Mouse (Mus musculus): ENCODE measurements around the gene Zdhhc19. TPM values are rescaled to one million over a fixed set of nuclear protein-coding genes. Genes with fewer than 3 reads are reported as not detected.

Zdhhc19 gene
- polyA plus RNA-seq, 1 experiment from 2014 or later: not detected

GRCm38 (mm10) chr16:32607562-32608343 is 111.7 kb downstream of the Zdhhc19 start:
- 70% methylated on average over 7 of the region's 7 CpGs for WGBS
- H3K4me1 ChIP-seq (ENCODE audit: control insufficient read depth, insufficient read depth, low read length): peaks cover 9% of the 10 kb centered on the region
- no peak overlapping the region for H3K4me3 ChIP-seq (ENCODE audit: low read depth, low read length)
- H3K9ac ChIP-seq (ENCODE audit: low read length): 0 out of 2 replicates have a peak overlapping the region, but pooled peaks have one; percentile 49
- peak overlapping the region; percentile 68; the same call in 1 of the 2 replicates for H3K4me2 ChIP-seq (ENCODE audit: low read length)
- ATAC-seq (no peak), DNase-seq (ENCODE audit: low spot score) (peak; percentile 2)
- H3K36me3 ChIP-seq (ENCODE audit: control insufficient read depth, insufficient read depth, low read length): no peaks in the 10 kb centered on the region
- H3K27ac ChIP-seq (ENCODE audit: low read depth, low read length): no peak overlapping the region
- no peaks in the 10 kb centered on the region for H3K27me3 ChIP-seq (replicated peaks; ENCODE audit: control insufficient read depth, insufficient read depth, low read length)
- H3K9me3 ChIP-seq (replicated peaks; ENCODE audit: control insufficient read depth, low read length): no peaks in the 10 kb centered on the region

GRCm38 (mm10) chr16:32608344-32608711 is 112.3 kb downstream of the Zdhhc19 start:
- Histone ChIP-seq H3K9ac (ENCODE audit: low read length) (peak overlapping the region; percentile 49), H3K36me3 (ENCODE audit: control insufficient read depth, insufficient read depth, low read length) (no peaks in the 10 kb centered on the region), H3K27ac (ENCODE audit: low read depth, low read length) (peak overlapping the region; percentile 95; the same call in 1 of the 2 replicates), H3K4me2 (ENCODE audit: low read length) (peak overlapping the region; percentile 68), H3K9me3 (replicated peaks; ENCODE audit: control insufficient read depth, low read length) (no peaks in the 10 kb centered on the region), H3K4me3 (ENCODE audit: low read depth, low read length) (peak overlapping the region; percentile 88), H3K27me3 (replicated peaks; ENCODE audit: control insufficient read depth, insufficient read depth, low read length) (no peaks in the 10 kb centered on the region), H3K4me1 (ENCODE audit: control insufficient read depth, insufficient read depth, low read length) (peaks cover 9% of the 10 kb centered on the region)
- no peak for DNase-seq (ENCODE audit: low spot score)
- 13% methylated on average over 8 of the region's 8 CpGs for WGBS
- no peak for ATAC-seq

GRCm38 (mm10) chr16:32608712-32609400 is 112.8 kb downstream of the Zdhhc19 start, which contains the start of gene Tfrc:
Gene Tfrc (plus strand): TSS chr16:32608920.
- Histone ChIP-seq H3K9ac (ENCODE audit: low read length) (peak within 1 kb of the TSS; percentile 88), H3K9me3 (replicated peaks; ENCODE audit: control insufficient read depth, low read length) (no peaks in the 10 kb centered on the region), H3K4me2 (ENCODE audit: low read length) (peak within 1 kb of the TSS; percentile 68), H3K36me3 (ENCODE audit: control insufficient read depth, insufficient read depth, low read length) (no peaks in the 10 kb centered on the region; the same call in 1 of the 2 replicates), H3K27me3 (replicated peaks; ENCODE audit: control insufficient read depth, insufficient read depth, low read length) (no peaks in the 10 kb centered on the region), H3K4me3 (ENCODE audit: low read depth, low read length) (peak within 1 kb of the TSS; percentile 88), H3K27ac (ENCODE audit: low read depth, low read length) (peak within 1 kb of the TSS; percentile 95), H3K4me1 (ENCODE audit: control insufficient read depth, insufficient read depth, low read length) (peaks cover 9% of the 10 kb centered on the region)
- ATAC-seq (peak; percentile 99), DNase-seq (ENCODE audit: low spot score) (peak; percentile 100)
- WGBS: under 1% methylated on average over 73 of the region's 73 CpGs

- ATAC-seq (no peak; the same call in 1 of the 2 replicates), DNase-seq (ENCODE audit: low spot score) (peak; percentile 47)
- peak overlapping the region; percentile 95 for H3K27ac ChIP-seq (ENCODE audit: low read depth, low read length)
Observed at GRCm38 (mm10) chr16:32609401-32609779, 113.3 kb downstream of the Zdhhc19 start.

GRCm38 (mm10) chr16:32610460-32611255 is 114.6 kb downstream of the Zdhhc19 start:
- H3K4me3 ChIP-seq (ENCODE audit: low read depth, low read length): peak overlapping the region; percentile 88

More at GRCm38 (mm10) chr16:32609401-32609779, 113.3 kb downstream of the Zdhhc19 start:
- H3K9ac ChIP-seq (ENCODE audit: low read length): peak overlapping the region; percentile 88
- H3K36me3 ChIP-seq (ENCODE audit: control insufficient read depth, insufficient read depth, low read length): peaks cover 3% of the 10 kb centered on the region; the same call in 1 of the 2 replicates
- H3K9me3 ChIP-seq (replicated peaks; ENCODE audit: control insufficient read depth, low read length): no peaks in the 10 kb centered on the region
- WGBS: 0% methylated on average over 14 of the region's 14 CpGs
- H3K4me1 ChIP-seq (ENCODE audit: control insufficient read depth, insufficient read depth, low read length): peaks cover 9% of the 10 kb centered on the region
- H3K27me3 ChIP-seq (replicated peaks; ENCODE audit: control insufficient read depth, insufficient read depth, low read length): no peaks in the 10 kb centered on the region
- H3K4me3 ChIP-seq (ENCODE audit: low read depth, low read length): peak overlapping the region; percentile 88
- peak overlapping the region; percentile 68 for H3K4me2 ChIP-seq (ENCODE audit: low read length)

More at GRCm38 (mm10) chr16:32610460-32611255, 114.6 kb downstream of the Zdhhc19 start:
- Histone ChIP-seq H3K27ac (ENCODE audit: low read depth, low read length) (no peak overlapping the region), H3K4me2 (ENCODE audit: low read length) (peak overlapping the region; percentile 68), H3K36me3 (ENCODE audit: control insufficient read depth, insufficient read depth, low read length) (peaks cover 15% of the 10 kb centered on the region), H3K9me3 (replicated peaks; ENCODE audit: control insufficient read depth, low read length) (no peaks in the 10 kb centered on the region), H3K27me3 (replicated peaks; ENCODE audit: control insufficient read depth, insufficient read depth, low read length) (no peaks in the 10 kb centered on the region), H3K4me1 (ENCODE audit: control insufficient read depth, insufficient read depth, low read length) (peaks cover 9% of the 10 kb centered on the region), H3K9ac (ENCODE audit: low read length) (peak overlapping the region; percentile 88; the same call in 1 of the 2 replicates)
- 70% methylated on average over 5 of the region's 5 CpGs for WGBS
- ATAC-seq (no peak), DNase-seq (ENCODE audit: low spot score) (no peak)

Other genes starting within 250 kb of the Zdhhc19 start
- 10.6 and 10.7 TPM in 2 replicates for gene Fbxo45, start 249.1 kb upstream of the Zdhhc19 start, polyA plus RNA-seq (2014; fragmentation: Nextera tagmentation; extraction: Ambion mirVana)
- gene Wdr53, start 249.0 kb upstream of the Zdhhc19 start, polyA plus RNA-seq (2014; fragmentation: Nextera tagmentation; extraction: Ambion mirVana): 15.8 and 16.5 TPM in 2 replicates
- gene Smco1, start 224.8 kb upstream of the Zdhhc19 start, polyA plus RNA-seq (2014; fragmentation: Nextera tagmentation; extraction: Ambion mirVana): not detected in 2 replicates
- gene Rnf168, start 218.8 kb upstream of the Zdhhc19 start, polyA plus RNA-seq (2014; fragmentation: Nextera tagmentation; extraction: Ambion mirVana): 21.0 and 23.0 TPM in 2 replicates
- gene Ubxn7, start 164.0 kb upstream of the Zdhhc19 start, polyA plus RNA-seq (2014; fragmentation: Nextera tagmentation; extraction: Ambion mirVana): 23.4 and 29.4 TPM in 2 replicates
- not detected in 2 replicates for gene Tm4sf19, start 95.8 kb upstream of the Zdhhc19 start, polyA plus RNA-seq (2014; fragmentation: Nextera tagmentation; extraction: Ambion mirVana)
- 38.6 and 42.6 TPM in 2 replicates for gene Tctex1d2, start 76.6 kb upstream of the Zdhhc19 start, polyA plus RNA-seq (2014; fragmentation: Nextera tagmentation; extraction: Ambion mirVana)
- 45.3 and 53.8 TPM in 2 replicates for gene Pcyt1a, start 65.3 kb upstream of the Zdhhc19 start, polyA plus RNA-seq (2014; fragmentation: Nextera tagmentation; extraction: Ambion mirVana)
- 0.20 and 0.21 TPM in 2 replicates for gene Slc51a, start 8.4 kb upstream of the Zdhhc19 start, polyA plus RNA-seq (2014; fragmentation: Nextera tagmentation; extraction: Ambion mirVana)
- gene Tfrc, start 112.7 kb downstream of the Zdhhc19 start, polyA plus RNA-seq (2014; fragmentation: Nextera tagmentation; extraction: Ambion mirVana): 43.9 and 56.0 TPM in 2 replicates
- 11.2 and 13.1 TPM in 2 replicates for gene Tnk2, start 147.6 kb downstream of the Zdhhc19 start, polyA plus RNA-seq (2014; fragmentation: Nextera tagmentation; extraction: Ambion mirVana)
- gene Muc4, start 239.6 kb downstream of the Zdhhc19 start, polyA plus RNA-seq (2014; fragmentation: Nextera tagmentation; extraction: Ambion mirVana): not detected in 2 replicates